Mouse (Mus musculus) bone marrow, adult 2 months (tissue): Measurements from ENCODE around the gene Atp4a. TPM values are rescaled to one million over a fixed set of nuclear protein-coding genes. Genes with fewer than 3 reads are reported as not detected.
A peak's percentile ranks its signal among the peaks of the same experiment; 100 is the strongest.

Source experiments
- H3K27ac ChIP-seq: fragments of 200-500 bp; 2 replicates; pipeline ENCODE4 v1.5.1; 2012; ENCODE audit warnings: low read depth, mild to moderate bottlenecking, control low read depth, inconsistent platforms, low read length; ENCODE audit not compliant: control insufficient read depth, poor library complexity, insufficient read depth
- H3K4me1 ChIP-seq: fragments of 200-500 bp; 2 replicates; pipeline ENCODE4 v1.6.1; 2011; ENCODE audit warnings: low read length; ENCODE audit not compliant: control insufficient read depth, insufficient read depth
- H3K4me3 ChIP-seq: fragments of 200-500 bp; replicated peaks from 2 replicates; pipeline ENCODE3; 2011; ENCODE audit warnings: mild to moderate bottlenecking, low read depth, low read length, control low read depth; ENCODE audit not compliant: control insufficient read depth
- CTCF ChIP-seq: fragments of 200-500 bp; IDR thresholded peaks from 2 replicates; pipeline ENCODE4 v1.5.1; 2011; ENCODE audit warnings: low read length, control low read depth; ENCODE audit not compliant: control insufficient read depth, insufficient read depth
- POLR2A ChIP-seq: fragments of 200-500 bp; IDR thresholded peaks from 2 replicates; pipeline ENCODE4 v1.6.1; 2011; ENCODE audit warnings: low read depth, mild to moderate bottlenecking, control low read depth, low read length, borderline replicate concordance; ENCODE audit not compliant: control insufficient read depth
- WGBS: fragments of 180-500 bp; shearing (Covaris S2); methylation state at CpG from one replicate; pipeline ENCODE4 v1.1.7; 2018; 5-methylcytosine and 5-hydroxymethylcytosine counted together
- polyA plus RNA-seq: library from polyadenylated mRNA; stranded (reverse); fragments of >200 nt; gene quantifications from 2 replicates; pipeline ENCODE4 v1.2.4, GENCODE M21; 2011; ENCODE audit warnings: low replicate concordance; ENCODE audit not compliant: missing spikeins, insufficient read depth, insufficient read length

Gene Atp4a
- polyA plus RNA-seq, 1 experiment, result 0.95 TPM

GRCm38 (mm10) chr7:30744022-30744598 is 32.1 kb downstream of the Atp4a start:
- TF ChIP-seq POLR2A, result no peak
- TF ChIP-seq CTCF, result no peak
- Histone ChIP-seq H3K27ac (no peak overlapping the region), H3K4me1 (peaks cover 3% of the 10 kb centered on the region), H3K4me3 (no peak overlapping the region)
- 31% methylated on average over 4 of the region's 4 CpGs for WGBS

GRCm38 (mm10) chr7:30747525-30748204 is 35.7 kb downstream of the Atp4a start:
- no peak overlapping the region for H3K4me3 ChIP-seq
- 88% methylated on average over 7 of the region's 7 CpGs for WGBS
- TF ChIP-seq POLR2A (no peak), CTCF (0 out of 2 replicates have a peak, but pooled peaks have one; percentile 21)
- H3K4me1 ChIP-seq, result no peaks in the 10 kb centered on the region; the same call in 1 of the 2 replicates
- H3K27ac ChIP-seq, result no peak overlapping the region

- no peaks in the 10 kb centered on the region for H3K4me1 ChIP-seq
- TF ChIP-seq POLR2A (no peak), CTCF (no peak)
- no peak overlapping the region for H3K27ac ChIP-seq
- H3K4me3 ChIP-seq, result no peak overlapping the region
- WGBS, result 83% methylated on average over 13 of the region's 13 CpGs
Observed at GRCm38 (mm10) chr7:30749824-30750606, 38.0 kb downstream of the Atp4a start.

GRCm38 (mm10) chr7:30751086-30751669 is 39.2 kb downstream of the Atp4a start, which contains the start of gene Sbsn:
Gene Sbsn (plus strand): TSS chr7:30751471.
- Histone ChIP-seq H3K4me1 (no peaks in the 10 kb centered on the region), H3K27ac (no peak within 1 kb of the TSS), H3K4me3 (no peak within 1 kb of the TSS)
- WGBS, result 78% methylated on average over 5 of the region's 5 CpGs
- TF ChIP-seq CTCF, result no peak
- TF ChIP-seq POLR2A, result no peak

GRCm38 (mm10) chr7:30757001-30757400 is 45.0 kb downstream of the Atp4a start:
- Histone ChIP-seq H3K27ac (no peak overlapping the region), H3K4me1 (no peaks in the 10 kb centered on the region; the same call in 1 of the 2 replicates), H3K4me3 (no peak overlapping the region)
- 76% methylated on average over 3 of the region's 3 CpGs for WGBS
- TF ChIP-seq CTCF (no peak), POLR2A (no peak)

DNA sequence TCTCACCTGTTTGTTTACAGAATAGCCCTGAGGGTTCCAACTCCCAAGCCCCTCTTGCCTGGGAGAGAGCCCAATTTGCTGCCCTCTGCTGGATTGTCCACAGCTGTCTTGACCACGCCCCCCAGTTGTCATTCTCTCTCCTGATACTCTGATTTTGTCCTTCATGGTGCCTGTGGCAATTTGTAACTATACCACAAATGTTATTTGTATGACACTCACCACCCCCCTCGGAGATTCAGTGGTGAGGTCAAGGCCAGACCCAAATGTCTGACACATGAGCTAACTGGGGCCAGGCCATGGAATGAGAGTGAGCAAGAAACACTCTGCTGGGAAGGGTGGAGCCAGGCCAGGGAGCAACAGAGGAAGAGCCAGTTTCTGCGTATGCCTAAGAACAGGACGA is 46.8 kb downstream of the Atp4a start:
- H3K4me3 ChIP-seq, result no peak overlapping the region
- WGBS, result 63% methylated on average over 4 of the region's 4 CpGs
- H3K27ac ChIP-seq, result no peak overlapping the region
- TF ChIP-seq POLR2A, result no peak
- TF ChIP-seq CTCF, result peak; percentile 41; the same call in 1 of the 2 replicates
- no peaks in the 10 kb centered on the region; the same call in 1 of the 2 replicates for H3K4me1 ChIP-seq

- TF ChIP-seq CTCF (no peak), POLR2A (no peak)
- H3K4me1 ChIP-seq, result no peaks in the 10 kb centered on the region; the same call in 1 of the 2 replicates
- H3K27ac ChIP-seq, result no peak overlapping the region
- 5% methylated on average over 4 of the region's 4 CpGs for WGBS
- no peak overlapping the region for H3K4me3 ChIP-seq
Observed at GRCm38 (mm10) chr7:30761769-30762352, 49.9 kb downstream of the Atp4a start.

DNA sequence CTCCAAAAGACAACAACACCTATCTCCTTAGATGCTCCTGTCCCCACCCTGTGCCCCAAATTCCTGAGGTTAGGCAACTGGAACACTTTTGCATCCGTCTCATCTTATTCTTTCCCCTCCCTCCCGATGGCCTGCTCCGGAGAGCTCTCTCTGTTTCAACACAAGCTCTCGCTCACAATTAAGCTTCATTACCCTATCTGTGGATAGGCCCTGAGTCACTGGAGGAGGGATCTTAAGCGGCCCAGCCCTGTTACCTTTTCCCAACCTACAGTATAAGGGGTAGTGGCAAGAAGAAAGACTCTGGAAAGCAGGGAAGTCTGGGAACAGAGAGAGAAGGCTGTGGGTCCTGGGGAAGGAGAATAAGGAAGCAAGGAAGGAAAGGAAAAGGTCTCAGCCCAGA is 51.4 kb downstream of the Atp4a start, which contains the start of gene Dmkn:
Gene Dmkn (plus strand): TSS at position 301 of the 400 bp plus-strand sequence.
- 73% methylated on average over 5 of the region's 5 CpGs for WGBS
- Histone ChIP-seq H3K4me1 (no peaks in the 10 kb centered on the region; the same call in 1 of the 2 replicates), H3K27ac (no peak within 1 kb of the TSS), H3K4me3 (no peak within 1 kb of the TSS)
- TF ChIP-seq POLR2A, result no peak
- TF ChIP-seq CTCF, result no peak
